Mouse (Mus musculus): ENCODE measurements around the gene Ttyh1. TPM values are rescaled to one million over a fixed set of nuclear protein-coding genes. Genes with fewer than 3 reads are reported as not detected.

Gene Ttyh1
- 1 to 10 TPM; 2.3 to 5.3 TPM for total RNA-seq (2021)
- long read RNA-seq, experiment 1: 0 reads
- long read RNA-seq, experiment 2, full-length matches to known transcripts: 2 of 3 reads
- long read RNA-seq, experiment 2, partial matches to known transcripts: 1 of 3 reads
- long read RNA-seq, experiment 2, other reads (novel, unspliced or antisense): 0 of 3 reads

DNA sequence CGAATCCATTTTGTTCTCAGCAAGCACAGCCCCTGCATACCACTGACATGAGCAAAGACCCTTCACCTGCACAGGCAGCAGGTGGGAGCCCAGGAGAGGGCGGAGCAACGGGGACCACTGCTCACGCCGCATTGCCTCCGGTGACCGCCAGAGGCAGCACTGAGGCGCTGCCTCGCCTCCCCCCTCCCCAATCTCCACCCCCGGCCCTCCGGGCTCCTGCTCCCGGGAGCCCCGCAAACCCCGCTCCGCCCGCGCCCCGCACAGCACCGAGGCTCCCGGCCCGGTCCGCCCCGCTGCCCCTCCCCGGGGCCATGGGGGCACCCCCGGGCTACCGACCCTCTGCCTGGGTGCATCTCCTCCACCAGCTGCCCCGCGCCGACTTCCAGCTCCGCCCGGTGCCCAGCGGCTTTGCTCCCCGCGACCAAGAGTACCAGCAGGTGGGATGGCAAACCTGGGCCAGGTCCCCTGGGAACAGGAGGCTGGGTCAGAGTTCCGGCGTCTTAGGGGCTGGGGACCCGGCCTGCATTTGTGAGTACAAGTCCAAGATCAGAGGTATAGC, at the start of gene Ttyh1:
Gene Ttyh1 (plus strand): TSS at position 65 of the 559 bp plus-strand sequence.
- intact Hi-C loops (cut with DNase I; ENCODE audit: low total_unique reads): no loop called here
- DNase-seq: no peak

DNA sequence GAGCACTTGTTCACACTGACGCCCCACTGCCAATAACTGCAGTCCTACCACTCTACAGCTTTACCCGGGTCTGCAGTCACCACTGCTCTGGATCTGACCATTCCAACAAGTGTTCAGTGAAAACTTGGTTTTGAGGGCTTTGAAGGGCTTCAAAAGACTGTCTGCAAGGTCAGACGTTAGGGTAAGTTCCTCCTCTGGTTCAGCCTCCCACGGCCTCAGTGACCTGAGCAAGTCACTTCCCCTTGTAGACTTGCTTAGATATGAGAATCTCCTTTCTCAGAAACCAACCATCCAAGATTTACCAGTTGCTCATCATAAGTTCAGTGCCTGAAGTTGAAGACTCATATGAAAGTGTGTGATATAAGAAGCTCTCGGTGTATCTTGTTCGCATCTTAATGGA, 48.1 kb upstream of the Ttyh1 start:
- no peak for DNase-seq
- intact Hi-C loops (cut with DNase I; ENCODE audit: low total_unique reads): no loop called here

DNA sequence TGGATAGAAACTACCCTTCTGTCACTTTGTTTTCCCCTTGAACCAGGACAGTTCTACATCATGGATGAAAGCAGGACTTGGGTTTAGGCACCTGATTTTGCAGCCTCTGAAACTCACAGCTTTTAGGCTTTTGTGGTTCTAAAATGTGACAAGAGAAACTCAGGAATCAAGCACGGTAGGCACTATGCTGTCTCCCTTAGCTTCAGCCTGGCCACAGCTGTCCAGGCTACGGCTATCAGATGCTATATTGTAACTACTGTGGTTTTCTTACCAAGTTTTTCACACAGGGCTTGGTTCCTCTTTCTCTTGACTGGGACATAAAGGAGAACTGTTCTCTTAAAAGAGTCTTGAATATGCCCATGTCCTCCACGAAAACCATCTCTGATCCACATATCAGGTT, 46.1 kb upstream of the Ttyh1 start:
- intact Hi-C loops (cut with DNase I; ENCODE audit: low total_unique reads): no loop called here
- no peak for DNase-seq

DNA sequence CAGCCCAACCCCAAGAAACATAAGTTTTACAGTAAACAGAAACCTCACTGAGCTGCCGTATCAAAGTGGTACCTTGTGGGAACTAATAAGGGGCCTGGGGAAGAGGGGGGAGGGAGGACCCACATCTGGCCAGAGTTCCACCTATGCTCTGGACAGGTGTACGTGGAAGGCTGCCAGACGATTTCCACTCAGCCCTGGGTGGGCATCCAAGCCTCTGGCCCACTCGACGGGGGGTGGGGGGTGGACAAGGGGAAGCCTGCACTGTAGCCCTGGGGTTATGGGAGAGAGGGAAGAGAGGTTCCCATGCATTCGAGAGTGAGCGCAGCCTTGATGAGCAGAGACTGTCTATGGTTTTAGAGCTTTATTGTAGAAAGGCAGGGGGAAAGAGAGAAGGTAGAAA, 39.7 kb upstream of the Ttyh1 start:
- DNase-seq: no peak
- intact Hi-C loops (cut with DNase I; ENCODE audit: low total_unique reads): no loop called here

DNA sequence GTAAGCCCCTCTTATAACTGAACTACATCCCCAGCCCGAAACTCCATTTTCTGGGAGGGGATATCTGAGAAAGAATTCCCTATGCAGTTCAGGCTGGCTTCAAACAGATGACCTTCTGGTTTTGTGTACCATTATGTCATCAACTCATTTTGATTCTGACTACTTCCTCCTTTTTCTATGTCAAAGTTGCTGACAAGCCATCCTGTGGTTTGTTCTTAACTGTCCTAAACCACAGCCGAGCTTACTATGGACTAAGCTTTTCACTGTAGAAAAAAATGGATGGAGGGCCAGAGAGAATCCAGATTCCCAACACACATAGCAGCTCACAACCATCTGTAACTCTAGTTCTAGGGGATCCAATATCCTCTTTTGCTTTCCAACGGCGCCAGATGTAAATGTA, 38.7 kb upstream of the Ttyh1 start:
- intact Hi-C loops (cut with DNase I; ENCODE audit: low total_unique reads): no loop called here
- DNase-seq: no peak

DNA sequence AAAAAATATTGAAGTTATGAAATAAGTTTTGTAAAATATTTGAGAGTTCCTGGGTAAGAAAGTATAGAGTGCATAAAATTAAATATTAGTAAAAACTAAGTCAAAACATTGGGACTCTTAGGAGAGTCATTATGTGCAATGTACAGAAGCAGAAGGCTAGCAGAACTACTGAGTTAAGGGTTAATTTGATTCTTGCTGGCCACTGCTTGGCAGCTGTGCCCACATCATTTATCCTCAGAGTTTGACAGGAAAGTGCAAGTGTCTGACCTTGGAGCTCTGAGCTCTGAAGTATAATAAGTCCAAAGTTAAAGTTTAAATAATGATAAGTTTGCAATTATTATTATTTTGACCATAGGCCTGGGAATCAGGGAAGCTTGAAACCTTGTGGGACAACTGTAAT, 37.5 kb upstream of the Ttyh1 start:
- intact Hi-C loops (cut with DNase I; ENCODE audit: low total_unique reads): no loop called here
- no peak for DNase-seq

DNA sequence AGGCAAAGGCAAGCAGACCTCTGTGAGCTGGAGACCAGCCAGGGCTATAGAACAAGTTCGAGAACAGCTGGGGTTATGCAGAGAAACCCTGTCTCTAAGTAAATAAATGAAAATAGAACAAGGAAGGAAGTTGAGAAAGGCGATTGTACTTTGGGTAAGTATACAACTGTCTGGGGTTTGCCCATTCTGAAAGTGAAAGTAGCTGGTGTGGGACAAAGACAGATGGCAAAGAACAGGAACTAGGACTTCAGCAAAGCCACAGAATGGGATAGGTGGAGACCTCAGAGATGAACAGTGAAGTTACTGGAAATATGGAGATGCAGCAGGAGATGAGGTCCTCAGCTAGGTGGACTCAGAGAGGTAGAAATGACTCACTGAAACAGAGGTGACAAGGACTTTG, 36.4 kb upstream of the Ttyh1 start:
- intact Hi-C loops (cut with DNase I; ENCODE audit: low total_unique reads): no loop called here
- DNase-seq: no peak

DNA sequence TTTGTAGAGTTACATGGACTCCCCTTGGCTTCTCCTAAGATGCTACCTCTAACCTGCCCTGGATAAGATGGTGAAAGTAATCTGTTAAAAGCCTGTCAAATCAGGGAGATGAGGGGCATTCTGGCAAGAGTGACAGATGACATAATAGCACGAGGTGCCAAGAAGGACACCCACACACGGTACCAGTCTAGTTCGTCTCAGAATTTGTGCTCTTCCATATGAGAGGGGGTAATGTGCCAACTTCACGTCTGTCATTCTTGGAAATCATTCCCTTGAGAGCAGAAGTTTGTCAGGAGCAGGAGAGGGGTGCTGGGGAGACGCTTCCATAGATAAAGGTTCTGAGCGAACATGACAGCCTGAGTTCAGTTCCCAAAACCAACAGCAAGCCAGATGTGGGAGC, 35.0 kb upstream of the Ttyh1 start:
- no peak for DNase-seq
- intact Hi-C loops (cut with DNase I; ENCODE audit: low total_unique reads): no loop called here

DNA sequence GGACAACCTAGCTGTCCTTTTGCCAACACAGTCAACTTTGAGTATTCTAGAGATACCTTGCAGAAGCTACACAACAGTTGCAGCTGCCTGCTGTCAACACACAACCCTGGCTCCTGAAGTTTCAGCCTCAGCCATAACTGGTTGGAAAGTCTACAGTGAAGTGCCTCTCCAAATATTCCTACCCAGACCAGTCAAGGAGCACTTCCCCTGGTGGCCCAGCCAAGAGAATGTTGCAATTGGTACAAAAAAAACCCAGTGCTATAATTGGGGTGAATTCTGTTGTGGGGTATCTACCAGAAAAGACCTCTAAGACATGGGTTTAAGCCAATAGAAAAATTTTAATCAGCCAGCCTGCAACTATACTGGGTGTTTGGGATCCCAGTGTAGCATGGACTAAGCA, 33.6 kb upstream of the Ttyh1 start:
- DNase-seq: no peak
- intact Hi-C loops (cut with DNase I; ENCODE audit: low total_unique reads): no loop called here

DNA sequence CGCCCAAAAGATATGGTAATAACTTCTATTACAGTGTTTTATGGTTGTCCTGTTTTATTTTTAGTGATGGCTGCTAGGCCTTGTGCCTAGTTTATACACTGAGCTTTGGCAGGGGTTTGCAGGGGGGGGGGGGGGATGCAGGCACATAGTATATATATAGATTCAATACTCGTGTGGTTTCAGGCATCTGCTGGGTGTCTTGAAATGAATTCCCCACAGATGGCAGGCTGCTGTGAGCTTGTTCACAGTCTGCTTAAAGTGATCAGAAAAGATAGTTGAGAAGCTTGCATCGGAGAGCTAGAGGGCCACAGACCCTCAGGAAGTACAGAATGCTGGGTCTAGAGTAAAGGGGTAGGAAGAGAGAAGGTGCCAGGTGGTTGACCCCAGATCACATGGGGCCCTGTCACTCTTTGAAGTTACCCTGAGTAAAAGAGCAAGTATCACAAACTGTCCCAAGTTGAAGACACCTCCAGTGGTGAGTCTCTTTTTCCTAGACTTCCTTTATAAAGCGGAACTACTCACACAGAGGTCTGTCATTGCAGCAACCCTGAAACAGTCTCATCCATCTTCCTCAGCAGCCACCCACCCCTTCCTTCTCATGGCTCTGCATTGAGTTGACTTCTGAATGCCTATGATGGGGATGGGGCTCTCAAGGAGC, 31.8 kb upstream of the Ttyh1 start:
- no peak for DNase-seq
- intact Hi-C loops (cut with DNase I; ENCODE audit: low total_unique reads): no loop called here

DNA sequence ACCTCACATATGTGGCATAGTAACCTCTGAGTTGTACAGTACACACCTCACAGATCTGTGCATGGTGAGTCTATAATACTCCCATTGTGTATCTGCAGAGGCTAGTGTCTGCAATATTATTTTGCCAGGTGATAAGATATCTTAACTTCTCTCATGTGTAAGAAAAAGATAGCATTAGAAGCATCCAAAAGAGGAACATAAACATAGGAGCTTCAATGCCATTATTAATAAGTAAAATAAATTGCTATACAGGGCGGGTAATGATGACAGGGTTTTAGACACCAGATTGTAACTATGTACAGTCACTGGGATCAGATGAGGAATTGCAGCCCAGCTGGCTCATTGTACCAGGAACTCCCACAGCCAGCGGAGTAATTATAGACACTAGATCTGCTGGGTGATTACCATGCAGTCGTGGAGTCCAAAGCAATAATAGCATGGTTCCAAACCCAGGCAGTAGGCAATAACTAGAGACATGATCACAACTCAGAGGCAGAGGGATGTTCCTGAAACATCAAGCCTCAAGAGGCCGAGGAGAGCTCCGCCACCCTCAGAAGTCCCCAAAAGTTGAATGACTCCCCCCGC, 31.2 kb upstream of the Ttyh1 start:
- intact Hi-C loops (cut with DNase I; ENCODE audit: low total_unique reads): no loop called here

DNA sequence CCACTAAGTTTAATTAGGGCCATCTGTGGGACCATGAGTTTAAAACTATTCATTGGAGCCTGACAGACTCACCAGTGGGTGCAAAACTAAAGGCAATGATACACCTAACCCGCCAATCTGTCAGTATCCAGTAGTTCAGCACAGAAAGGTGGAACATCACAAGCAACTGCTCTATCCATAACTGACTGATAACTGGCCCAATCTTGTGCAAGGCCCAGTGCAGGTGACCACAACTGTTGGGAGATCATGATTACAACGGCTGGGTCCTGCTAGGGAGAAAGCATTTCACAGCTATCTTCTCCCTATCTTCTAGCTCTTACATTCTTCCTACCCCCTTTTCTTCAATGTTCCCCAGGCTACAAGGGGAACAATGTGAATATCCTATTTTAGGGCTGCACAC, 30.5 kb upstream of the Ttyh1 start:
- intact Hi-C loops (cut with DNase I; ENCODE audit: low total_unique reads): no loop called here
- no peak for DNase-seq

More for the DNA sequence above, 31.2 kb upstream of the Ttyh1 start:
- no peak for DNase-seq

DNA sequence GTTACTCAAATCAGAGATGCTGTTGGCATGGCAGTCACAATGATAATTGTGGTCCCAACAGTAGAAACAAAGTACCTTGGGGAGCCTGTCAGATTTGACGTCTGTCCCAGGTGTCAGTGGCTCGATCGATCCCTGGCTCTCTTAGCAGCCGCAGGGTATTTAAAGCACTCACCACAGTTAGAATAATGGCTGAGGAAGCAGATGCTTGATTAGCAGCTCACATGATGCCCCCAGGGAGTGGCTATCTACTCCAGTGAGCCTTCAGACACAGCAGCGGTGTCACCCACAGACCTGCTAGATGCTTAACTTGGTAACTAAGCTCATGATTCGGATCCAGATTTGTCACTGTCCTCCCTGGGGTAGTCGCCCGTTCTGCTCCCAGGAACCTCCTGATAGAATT, 28.0 kb upstream of the Ttyh1 start:
- intact Hi-C loops (cut with DNase I; ENCODE audit: low total_unique reads): no loop called here
- no peak for DNase-seq

DNA sequence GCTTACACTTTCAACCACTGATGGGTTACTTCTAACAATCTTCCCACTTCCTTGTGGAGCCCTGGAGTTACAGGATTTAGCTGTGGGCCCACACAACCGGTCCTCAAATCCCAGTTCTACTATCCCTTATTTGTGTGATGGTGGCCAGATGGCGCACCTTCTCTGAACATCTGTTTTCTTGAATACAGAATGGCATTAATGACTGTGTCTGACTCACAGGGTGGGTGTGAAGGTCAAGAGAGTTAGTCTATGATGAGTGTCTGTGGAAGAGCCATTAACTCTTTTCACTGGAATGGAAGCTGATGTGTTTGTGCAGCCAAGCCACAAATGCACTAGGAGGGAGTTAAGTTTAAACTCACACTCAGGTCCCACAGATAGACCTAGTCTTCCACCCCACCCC, 20.9 kb upstream of the Ttyh1 start:
- intact Hi-C loops (cut with DNase I; ENCODE audit: low total_unique reads): no loop called here
- no peak for DNase-seq

DNA sequence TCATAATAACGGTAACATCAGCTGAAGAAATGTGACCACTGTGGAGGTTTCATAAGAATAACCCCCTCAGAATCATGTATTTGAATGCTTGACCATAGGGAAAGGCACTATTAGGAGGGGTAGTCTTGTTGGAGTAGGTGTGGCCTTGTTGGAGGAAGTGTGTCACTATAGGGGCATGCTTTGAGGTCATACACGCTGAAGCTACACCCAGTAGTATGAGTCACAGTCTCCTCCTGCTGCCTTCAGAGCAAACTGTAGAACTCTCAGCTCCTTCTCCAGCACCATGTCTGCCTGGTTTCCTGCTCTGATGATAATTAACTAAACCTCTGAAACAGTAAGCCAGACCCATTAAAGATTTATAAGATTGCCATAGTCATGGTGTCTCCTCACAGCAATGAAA, 20.4 kb upstream of the Ttyh1 start:
- intact Hi-C loops (cut with DNase I; ENCODE audit: low total_unique reads): no loop called here
- no peak for DNase-seq

DNA sequence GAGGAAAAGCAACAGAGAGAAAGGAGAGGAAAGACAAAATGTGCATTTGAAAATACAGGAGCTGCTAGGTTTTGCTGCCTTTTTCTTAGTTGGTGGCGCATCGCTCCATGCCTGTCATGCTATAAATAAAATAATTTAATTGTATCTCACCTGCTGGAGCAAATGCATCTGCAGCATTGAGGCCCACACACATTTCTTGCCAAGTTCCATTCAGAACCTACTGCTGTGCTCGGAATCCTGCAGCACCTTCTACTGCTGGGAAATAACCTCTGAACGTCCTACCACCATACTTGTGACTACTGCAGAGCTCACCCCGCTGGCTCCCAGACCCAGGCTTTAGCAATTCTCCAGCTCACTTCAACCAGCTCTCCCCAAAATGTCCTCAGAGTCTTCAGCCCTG, 18.1 kb upstream of the Ttyh1 start:
- intact Hi-C loops (cut with DNase I; ENCODE audit: low total_unique reads): no loop called here

DNA sequence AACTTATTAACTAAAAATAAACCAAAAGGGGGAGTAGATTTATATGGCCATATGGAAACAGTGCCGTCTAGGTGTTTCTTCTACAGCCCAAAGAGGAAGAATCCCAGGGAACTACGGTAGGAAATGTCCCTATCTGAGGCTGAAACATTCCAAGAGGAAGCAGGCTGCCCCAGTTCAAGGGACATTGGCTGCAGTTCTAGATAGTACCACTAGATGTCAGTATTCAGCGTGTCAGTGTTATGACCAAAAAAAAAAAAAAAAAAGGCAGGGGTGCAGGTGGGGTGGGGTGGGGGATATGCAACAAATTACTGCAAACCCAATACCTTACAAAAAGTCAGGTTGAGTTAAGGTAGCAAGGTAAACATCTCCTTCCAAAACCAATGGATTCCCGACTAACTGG, 15.8 kb upstream of the Ttyh1 start:
- DNase-seq: no peak
- intact Hi-C loops (cut with DNase I; ENCODE audit: low total_unique reads): no loop called here

More for the DNA sequence above, 18.1 kb upstream of the Ttyh1 start:
- DNase-seq: no peak

DNA sequence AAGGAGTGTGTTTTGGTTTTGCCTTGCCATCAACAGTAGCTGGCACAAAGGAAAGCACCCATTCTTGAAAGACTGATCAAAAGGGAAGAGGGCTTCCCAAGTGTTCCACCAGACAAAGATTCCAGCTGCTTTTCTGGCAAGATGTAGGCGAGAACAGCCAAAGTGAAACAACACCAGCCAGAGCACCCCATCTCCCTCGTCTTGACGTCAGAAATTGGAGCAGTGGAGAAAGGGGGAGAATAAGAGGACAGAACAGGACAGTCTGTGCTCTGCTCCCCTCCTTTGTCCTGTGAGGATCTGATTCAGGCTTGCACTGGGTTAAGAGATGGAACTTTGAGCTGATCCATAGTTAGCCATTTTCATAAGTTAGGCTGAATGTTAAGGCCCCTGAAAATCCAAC, 7.4 kb upstream of the Ttyh1 start:
- intact Hi-C loops (cut with DNase I; ENCODE audit: low total_unique reads): no loop called here
- no peak for DNase-seq

DNA sequence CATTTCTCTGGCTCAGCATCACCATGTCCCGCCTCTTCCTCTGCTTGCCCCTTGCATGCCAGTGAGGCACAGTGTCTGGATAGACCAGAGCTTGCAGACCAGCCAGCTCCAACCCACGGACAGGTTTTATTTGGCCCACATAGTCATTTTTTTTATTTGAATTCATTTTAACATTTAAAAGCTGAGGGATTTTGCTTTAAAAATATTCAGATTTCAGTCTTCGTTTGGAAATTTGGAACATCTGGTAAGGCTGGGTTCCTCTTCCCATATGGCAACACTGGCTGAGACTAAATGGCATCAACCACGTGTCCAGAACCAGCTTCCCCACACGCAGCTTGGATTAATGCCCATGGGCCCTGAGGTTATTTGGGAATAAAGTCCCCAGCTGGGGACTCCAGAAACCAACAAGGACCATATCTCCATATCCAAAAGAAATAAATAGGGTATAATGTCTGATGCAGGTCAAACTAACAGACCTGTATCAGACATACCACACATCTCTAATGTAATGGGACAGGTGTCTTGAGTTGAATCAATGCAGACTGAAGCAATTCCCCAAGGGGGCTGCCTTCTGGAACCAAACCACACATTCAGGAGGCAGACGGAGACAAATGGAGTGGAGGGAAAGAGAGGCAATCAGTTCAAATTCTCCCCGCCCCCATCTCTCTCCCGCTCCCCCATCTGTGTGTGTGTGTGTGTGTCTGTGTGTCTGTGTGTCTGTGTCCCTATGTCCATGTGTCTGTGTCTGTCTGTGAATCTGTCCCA, 2.0 kb upstream of the Ttyh1 start:
- no peak for DNase-seq
- intact Hi-C loops (cut with DNase I; ENCODE audit: low total_unique reads): no loop called here
